Mouse (Mus musculus) embryonic facial prominence, embryonic 14.5 days (tissue): Measurements from ENCODE around the gene Slc4a1ap. TPM values are rescaled to one million over a fixed set of nuclear protein-coding genes. Genes with fewer than 3 reads are reported as not detected.
A peak's percentile ranks its signal among the peaks of the same experiment; 100 is the strongest.
"Not testable (repeated sequence)": the region's sequence is repeated elsewhere in the genome, so short reads cannot be mapped to it uniquely, and the experiment has no call there.

Source experiments
- ATAC-seq: fragments of 200-750 bp; cut with Nextera tagmentation; 2 replicates; pipeline ENCODE4 v1.8.0; 2017; ENCODE audit warnings: low read depth, moderate number of reproducible peaks, moderate TSS enrichment
- DNase-seq: peaks from one replicate; pipeline ENCODE4 v3.0.0-alpha.2; 2015; ENCODE audit warnings: low spot score
- H3K27ac ChIP-seq: fragments of 300-500 bp; sonication (generic); replicated peaks from 2 replicates; pipeline ENCODE4 v1.5.1; 2014; ENCODE audit warnings: low read depth, mild to moderate bottlenecking, low read length, moderate library complexity
- H3K27me3 ChIP-seq: fragments of 300-500 bp; sonication (generic); replicated peaks from 2 replicates; pipeline ENCODE4 v1.6.1; 2014; ENCODE audit warnings: low read length; ENCODE audit not compliant: control insufficient read depth, insufficient read depth
- H3K36me3 ChIP-seq: fragments of 300-500 bp; sonication (generic); 2 replicates; pipeline ENCODE4 v1.6.1; 2014; ENCODE audit warnings: low read length, mixed read lengths; ENCODE audit not compliant: control insufficient read depth, insufficient read depth
- H3K4me1 ChIP-seq: fragments of 300-500 bp; sonication (generic); 2 replicates; pipeline ENCODE4 v1.6.1; 2014; ENCODE audit warnings: antibody characterized with exemption, low read length; ENCODE audit not compliant: control insufficient read depth, insufficient read depth
- H3K4me2 ChIP-seq: fragments of 300-500 bp; sonication (generic); 2 replicates; pipeline ENCODE4 v1.6.1; 2014; ENCODE audit warnings: low read depth, mild to moderate bottlenecking, low read length, moderate library complexity, mixed read lengths
- H3K4me3 ChIP-seq: fragments of 300-500 bp; sonication (generic); 2 replicates; pipeline ENCODE4 v1.5.1; 2014; ENCODE audit warnings: low read depth, mild to moderate bottlenecking, low read length
- H3K9ac ChIP-seq: fragments of 300-500 bp; sonication (generic); 2 replicates; pipeline ENCODE4 v1.6.1; 2014; ENCODE audit warnings: low read depth, mild to moderate bottlenecking, low read length, moderate library complexity, mixed read lengths
- H3K9me3 ChIP-seq: fragments of 300-500 bp; sonication (generic); 2 replicates; pipeline ENCODE4 v1.6.1; 2016; ENCODE audit warnings: low read length; ENCODE audit not compliant: control insufficient read depth
- WGBS: fragments of 180-500 bp; shearing (Covaris S2); extraction: QIAGEN DNeasy Blood & Tissue Kit; methylation state at CpG from one replicate; pipeline ENCODE4 v1.1.7; 2014; 5-methylcytosine and 5-hydroxymethylcytosine counted together
- polyA plus RNA-seq: library from polyadenylated mRNA; unstranded; fragments of >200 nt; fragmentation: Nextera tagmentation; extraction: Ambion mirVana; gene quantifications from 2 replicates; pipeline ENCODE4 v1.2.1, GENCODE M21; 2014

The Slc4a1ap gene
- polyA plus RNA-seq, 1 experiment from 2014 or later, result 22.4 TPM

- DNase-seq, result no peak
- Histone ChIP-seq H3K27ac (no peak overlapping the region), H3K9ac (no peak overlapping the region), H3K27me3 (no peaks in the 10 kb centered on the region), H3K36me3 (peaks cover 92% of the 10 kb centered on the region), H3K4me2 (no peak overlapping the region), H3K4me1 (no peaks in the 10 kb centered on the region), H3K9me3 (no peaks in the 10 kb centered on the region), H3K4me3 (no peak overlapping the region)
- WGBS, result 82% methylated on average over 1 of the region's 1 CpGs
- no peak for ATAC-seq
Observed at GRCm38 (mm10) chr5:31512481-31512880, 14.3 kb upstream of the Slc4a1ap start.

GRCm38 (mm10) chr5:31520556-31520955 is 6.2 kb upstream of the Slc4a1ap start:
- H3K27ac ChIP-seq, result no peak overlapping the region
- WGBS, result 91% methylated on average over 6 of the region's 6 CpGs
- H3K4me2 ChIP-seq, result no peak overlapping the region
- H3K9ac ChIP-seq, result no peak overlapping the region
- DNase-seq, result no peak
- H3K4me3 ChIP-seq, result no peak overlapping the region
- H3K9me3 ChIP-seq, result no peaks in the 10 kb centered on the region
- peaks cover 73% of the 10 kb centered on the region for H3K36me3 ChIP-seq
- ATAC-seq, result no peak
- peaks cover 2% of the 10 kb centered on the region; the same call in 1 of the 2 replicates for H3K4me1 ChIP-seq
- no peaks in the 10 kb centered on the region for H3K27me3 ChIP-seq

- Histone ChIP-seq H3K27me3 (no peaks in the 10 kb centered on the region), H3K4me3 (peak overlapping the region; percentile 74), H3K36me3 (peaks cover 38% of the 10 kb centered on the region), H3K9me3 (no peaks in the 10 kb centered on the region), H3K9ac (peak overlapping the region; percentile 81), H3K4me1 (peaks cover 17% of the 10 kb centered on the region), H3K4me2 (peak overlapping the region; percentile 99), H3K27ac (peak overlapping the region; percentile 78)
- 2% methylated on average over 32 of the region's 40 CpGs for WGBS
- ATAC-seq (no peak; the same call in 1 of the 2 replicates), DNase-seq (no peak)
Observed at GRCm38 (mm10) chr5:31527117-31527680, 404 bp downstream of the Slc4a1ap start.

GRCm38 (mm10) chr5:31527707-31528106 is 912 bp downstream of the Slc4a1ap start, which contains the start of gene Supt7l:
Supt7l (minus strand) TSS chr5:31527807.
- Histone ChIP-seq H3K36me3 (peaks cover 38% of the 10 kb centered on the region), H3K4me3 (peak within 1 kb of the TSS; percentile 74), H3K4me1 (peaks cover 17% of the 10 kb centered on the region), H3K9ac (peak within 1 kb of the TSS; percentile 81), H3K27ac (peak within 1 kb of the TSS; percentile 78), H3K4me2 (peak within 1 kb of the TSS; percentile 99)
- not testable (repeated sequence) for H3K27me3 ChIP-seq, H3K9me3 ChIP-seq, DNase-seq, ATAC-seq
- WGBS, result 77% methylated on average over 11 of the region's 11 CpGs

- H3K9ac ChIP-seq, result no peak overlapping the region
- DNase-seq (no peak), ATAC-seq (no peak)
- no peak overlapping the region for H3K4me3 ChIP-seq
- H3K27ac ChIP-seq, result no peak overlapping the region
- H3K9me3 ChIP-seq, result no peaks in the 10 kb centered on the region
- no peaks in the 10 kb centered on the region for H3K27me3 ChIP-seq
- 56% methylated on average over 2 of the region's 2 CpGs for WGBS
- peaks cover 17% of the 10 kb centered on the region for H3K4me1 ChIP-seq
- peak overlapping the region; percentile 99; the same call in 1 of the 2 replicates for H3K4me2 ChIP-seq
- H3K36me3 ChIP-seq, result peaks cover 42% of the 10 kb centered on the region
Observed at GRCm38 (mm10) chr5:31528560-31528959, 1.8 kb downstream of the Slc4a1ap start.

- no peak overlapping the region for H3K27ac ChIP-seq
- DNase-seq (no peak), ATAC-seq (no peak)
- 88% methylated on average over 2 of the region's 2 CpGs for WGBS
- H3K9ac ChIP-seq, result no peak overlapping the region
- H3K4me1 ChIP-seq, result no peaks in the 10 kb centered on the region
- no peaks in the 10 kb centered on the region for H3K27me3 ChIP-seq
- no peak overlapping the region for H3K4me2 ChIP-seq
- no peaks in the 10 kb centered on the region for H3K9me3 ChIP-seq
- H3K36me3 ChIP-seq, result peaks cover 92% of the 10 kb centered on the region
- no peak overlapping the region for H3K4me3 ChIP-seq
Observed at GRCm38 (mm10) chr5:31535228-31535627, 8.4 kb downstream of the Slc4a1ap start.

- Histone ChIP-seq H3K9me3 (no peaks in the 10 kb centered on the region), H3K4me3 (no peak overlapping the region), H3K36me3 (peaks cover 51% of the 10 kb centered on the region), H3K27ac (no peak overlapping the region), H3K4me1 (no peaks in the 10 kb centered on the region), H3K9ac (no peak overlapping the region), H3K27me3 (no peaks in the 10 kb centered on the region), H3K4me2 (no peak overlapping the region)
- DNase-seq, result no peak
- ATAC-seq, result no peak
- WGBS, result 43% methylated on average over 1 of the region's 1 CpGs
Observed at GRCm38 (mm10) chr5:31559401-31559800, 32.6 kb downstream of the Slc4a1ap start.

GRCm38 (mm10) chr5:31560352-31560751 is 33.6 kb downstream of the Slc4a1ap start:
- H3K4me3 ChIP-seq, result no peak overlapping the region
- ATAC-seq (no peak), DNase-seq (no peak)
- H3K36me3 ChIP-seq, result peaks cover 43% of the 10 kb centered on the region
- no peak overlapping the region for H3K27ac ChIP-seq
- no peaks in the 10 kb centered on the region for H3K27me3 ChIP-seq
- no peak overlapping the region for H3K9ac ChIP-seq
- H3K4me2 ChIP-seq, result no peak overlapping the region
- WGBS, result 96% methylated on average over 2 of the region's 2 CpGs
- no peaks in the 10 kb centered on the region for H3K4me1 ChIP-seq
- no peaks in the 10 kb centered on the region for H3K9me3 ChIP-seq

- DNase-seq (peak; percentile 33), ATAC-seq (no peak)
- Histone ChIP-seq H3K27me3 (no peaks in the 10 kb centered on the region), H3K4me1 (no peaks in the 10 kb centered on the region), H3K9ac (no peak overlapping the region), H3K9me3 (no peaks in the 10 kb centered on the region), H3K4me3 (no peak overlapping the region), H3K4me2 (no peak overlapping the region), H3K27ac (no peak overlapping the region; the same call in 1 of the 2 replicates), H3K36me3 (peaks cover 29% of the 10 kb centered on the region)
- WGBS, result 78% methylated on average over 7 of the region's 7 CpGs
Observed at GRCm38 (mm10) chr5:31562036-31562666, 35.4 kb downstream of the Slc4a1ap start.
